Mouse (Mus musculus) hindbrain, postnatal 0 days (tissue): ENCODE measurements around the gene Msln. TPM values are rescaled to one million over a fixed set of nuclear protein-coding genes. Genes with fewer than 3 reads are reported as not detected.
"Not testable (repeated sequence)": the region's sequence is repeated elsewhere in the genome, so short reads cannot be mapped to it uniquely, and the experiment has no call there.

Experiments used
- ATAC-seq: fragments of 200-750 bp; cut with Nextera tagmentation; 2 replicates; pipeline ENCODE4 v1.8.0; 2017; ENCODE audit warnings: mild to moderate bottlenecking, moderate TSS enrichment, moderate library complexity
- DNase-seq: peaks from one replicate; pipeline ENCODE4 v3.0.0-alpha.2; 2015; ENCODE audit warnings: low spot score
- H3K27ac ChIP-seq: fragments of 300-500 bp; sonication (generic); 2 replicates; pipeline ENCODE4 v1.5.1; 2014; ENCODE audit warnings: mild to moderate bottlenecking
- H3K27me3 ChIP-seq: fragments of 300-500 bp; sonication (generic); 2 replicates; pipeline ENCODE4 v1.6.1; 2014; ENCODE audit warnings: low read length, mixed read lengths; ENCODE audit not compliant: insufficient read depth
- H3K36me3 ChIP-seq: fragments of 300-500 bp; sonication (generic); 2 replicates; pipeline ENCODE4 v1.6.1; 2014; ENCODE audit warnings: low read length, mixed read lengths; ENCODE audit not compliant: insufficient read depth
- H3K4me1 ChIP-seq: fragments of 300-500 bp; sonication (generic); 2 replicates; pipeline ENCODE4 v1.6.1; 2014; ENCODE audit warnings: antibody characterized with exemption, low read length, mixed read lengths; ENCODE audit not compliant: insufficient read depth
- H3K4me2 ChIP-seq: fragments of 300-500 bp; sonication (generic); 2 replicates; pipeline ENCODE4 v1.6.1; 2014; ENCODE audit warnings: low read depth, mild to moderate bottlenecking, low read length, moderate library complexity, mixed read lengths
- H3K4me3 ChIP-seq: fragments of 300-500 bp; sonication (generic); 2 replicates; pipeline ENCODE4 v1.5.1; 2014; ENCODE audit warnings: low read length
- H3K9ac ChIP-seq: fragments of 300-500 bp; sonication (generic); replicated peaks from 2 replicates; pipeline ENCODE4 v1.6.1; 2014; ENCODE audit warnings: mild to moderate bottlenecking, low read length, moderate library complexity, mixed read lengths
- H3K9me3 ChIP-seq: fragments of 300-500 bp; sonication (generic); 2 replicates; pipeline ENCODE4 v1.6.1; 2016; ENCODE audit warnings: low read length, mixed read lengths
- CTCF ChIP-seq: IDR thresholded peaks from 2 replicates; pipeline ENCODE4 v1.5.1; 2016; ENCODE audit warnings: antibody characterized with exemption, control low read depth, low read depth
- WGBS: fragments of 180-500 bp; shearing (Covaris S2); extraction: QIAGEN DNeasy Blood & Tissue Kit; methylation state at CpG from one replicate; pipeline ENCODE4 v1.1.7; 2014; 5-methylcytosine and 5-hydroxymethylcytosine counted together
- polyA plus RNA-seq: library from polyadenylated mRNA; unstranded; fragments of >200 nt; fragmentation: Nextera tagmentation; extraction: Ambion mirVana; gene quantifications from 2 replicates; pipeline ENCODE4 v1.2.1, GENCODE M21; 2015
- total RNA-seq: library from RNA; depleted of rRNA; stranded (reverse); fragments of >200 nt; gene quantifications from 2 replicates; pipeline ENCODE4 v1.2.3, GENCODE M21; 2014

Msln gene
- total and polyA plus RNA-seq, 2 experiments from 2014 or later, result 1.1 to 2.0 TPM

- 96% methylated on average over 4 of the region's 4 CpGs for WGBS
- DNase-seq, result no peak
Measured at GRCm38 (mm10) chr17:25748238-25748637, 5.9 kb downstream of the Msln start.

GRCm38 (mm10) chr17:25744311-25744710, 9.9 kb downstream of the Msln start:
- H3K9ac ChIP-seq, result no peak overlapping the region
- H3K4me1 ChIP-seq, result no peaks in the 10 kb centered on the region
- DNase-seq (no peak), ATAC-seq (no peak)
- no peaks in the 10 kb centered on the region for H3K9me3 ChIP-seq
- H3K27me3 ChIP-seq, result no peaks in the 10 kb centered on the region
- no peak overlapping the region for H3K27ac ChIP-seq
- H3K36me3 ChIP-seq, result no peaks in the 10 kb centered on the region
- TF ChIP-seq CTCF, result no peak
- no peak overlapping the region for H3K4me3 ChIP-seq
- WGBS, result 80% methylated on average over 10 of the region's 10 CpGs
- H3K4me2 ChIP-seq, result no peak overlapping the region

More at GRCm38 (mm10) chr17:25748238-25748637, 5.9 kb downstream of the Msln start:
- H3K4me1 ChIP-seq, result no peaks in the 10 kb centered on the region
- no peaks in the 10 kb centered on the region for H3K36me3 ChIP-seq
- no peak overlapping the region for H3K4me2 ChIP-seq
- no peak for TF ChIP-seq CTCF
- no peaks in the 10 kb centered on the region for H3K27me3 ChIP-seq
- ATAC-seq, result no peak
- no peak overlapping the region for H3K27ac ChIP-seq
- no peaks in the 10 kb centered on the region for H3K9me3 ChIP-seq
- H3K4me3 ChIP-seq, result no peak overlapping the region
- no peak overlapping the region for H3K9ac ChIP-seq

GRCm38 (mm10) chr17:25743831-25744230, 10.3 kb downstream of the Msln start:
- Histone ChIP-seq H3K27ac (no peak overlapping the region), H3K4me3 (no peak overlapping the region), H3K4me1 (no peaks in the 10 kb centered on the region), H3K4me2 (no peak overlapping the region), H3K9ac (no peak overlapping the region), H3K27me3 (no peaks in the 10 kb centered on the region), H3K9me3 (no peaks in the 10 kb centered on the region), H3K36me3 (no peaks in the 10 kb centered on the region)
- no peak for DNase-seq
- 86% methylated on average over 9 of the region's 9 CpGs for WGBS
- TF ChIP-seq CTCF, result no peak
- ATAC-seq, result no peak

- H3K4me1 ChIP-seq, H3K27ac ChIP-seq, H3K4me3 ChIP-seq, H3K4me2 ChIP-seq, ATAC-seq, H3K9me3 ChIP-seq, H3K27me3 ChIP-seq, H3K36me3 ChIP-seq, H3K9ac ChIP-seq, DNase-seq: not testable (repeated sequence)
- 69% methylated on average over 12 of the region's 12 CpGs for WGBS
Measured at GRCm38 (mm10) chr17:25741471-25741870, 12.7 kb downstream of the Msln start.

- no peaks in the 10 kb centered on the region for H3K36me3 ChIP-seq
- no peak overlapping the region for H3K4me3 ChIP-seq
- no peak for DNase-seq
- H3K4me2 ChIP-seq, result no peak overlapping the region
- ATAC-seq, result no peak
- TF ChIP-seq CTCF, result no peak
- H3K4me1 ChIP-seq, result no peaks in the 10 kb centered on the region
- H3K27me3 ChIP-seq, result no peaks in the 10 kb centered on the region
- no peak overlapping the region for H3K27ac ChIP-seq
- no peak overlapping the region for H3K9ac ChIP-seq
- WGBS, result 81% methylated on average over 7 of the region's 7 CpGs
- H3K9me3 ChIP-seq, result no peaks in the 10 kb centered on the region
Measured at GRCm38 (mm10) chr17:25738861-25739260, 15.3 kb downstream of the Msln start.

- no peak within 1 kb of the TSS for H3K9ac ChIP-seq
- ATAC-seq, result no peak
- 0 out of 2 replicates have a peak, but pooled peaks cover 4% of the 10 kb centered on the region for H3K4me1 ChIP-seq
- H3K4me2 ChIP-seq, result no peak within 1 kb of the TSS
- no peak for TF ChIP-seq CTCF
- H3K9me3 ChIP-seq, result no peaks in the 10 kb centered on the region
- H3K27ac ChIP-seq, result no peak within 1 kb of the TSS
- no peak within 1 kb of the TSS for H3K4me3 ChIP-seq
- no peak for DNase-seq
- 0 out of 2 replicates have a peak, but pooled peaks cover 5% of the 10 kb centered on the region for H3K36me3 ChIP-seq
- no peaks in the 10 kb centered on the region for H3K27me3 ChIP-seq
- WGBS, result 71% methylated on average over 3 of the region's 3 CpGs
Measured at GRCm38 (mm10) chr17:25735745-25736144, 18.4 kb downstream of the Msln start, which contains the start of gene Mslnl. Gene Mslnl, plus strand, starts transcription at chr17:25736042.

- Histone ChIP-seq H3K4me2 (no peak overlapping the region), H3K27ac (no peak overlapping the region), H3K27me3 (no peaks in the 10 kb centered on the region), H3K4me1 (0 out of 2 replicates have a peak, but pooled peaks cover 4% of the 10 kb centered on the region), H3K9me3 (no peaks in the 10 kb centered on the region), H3K9ac (no peak overlapping the region), H3K4me3 (no peak overlapping the region), H3K36me3 (0 out of 2 replicates have a peak, but pooled peaks cover 10% of the 10 kb centered on the region)
- TF ChIP-seq CTCF, result no peak
- WGBS, result 82% methylated on average over 5 of the region's 5 CpGs
- DNase-seq, result no peak
- no peak for ATAC-seq
Measured at GRCm38 (mm10) chr17:25735246-25735645, 18.9 kb downstream of the Msln start.
